Mouse (Mus musculus) fibroblast of lung, adult 2 months (primary cell): ENCODE data around the gene Trim9.

Source experiments
- DNase-seq: peaks from one replicate; pipeline ENCODE4 v3.0.0-alpha.2; 2011; ENCODE audit warnings: low read depth

Trim9 gene

DNA sequence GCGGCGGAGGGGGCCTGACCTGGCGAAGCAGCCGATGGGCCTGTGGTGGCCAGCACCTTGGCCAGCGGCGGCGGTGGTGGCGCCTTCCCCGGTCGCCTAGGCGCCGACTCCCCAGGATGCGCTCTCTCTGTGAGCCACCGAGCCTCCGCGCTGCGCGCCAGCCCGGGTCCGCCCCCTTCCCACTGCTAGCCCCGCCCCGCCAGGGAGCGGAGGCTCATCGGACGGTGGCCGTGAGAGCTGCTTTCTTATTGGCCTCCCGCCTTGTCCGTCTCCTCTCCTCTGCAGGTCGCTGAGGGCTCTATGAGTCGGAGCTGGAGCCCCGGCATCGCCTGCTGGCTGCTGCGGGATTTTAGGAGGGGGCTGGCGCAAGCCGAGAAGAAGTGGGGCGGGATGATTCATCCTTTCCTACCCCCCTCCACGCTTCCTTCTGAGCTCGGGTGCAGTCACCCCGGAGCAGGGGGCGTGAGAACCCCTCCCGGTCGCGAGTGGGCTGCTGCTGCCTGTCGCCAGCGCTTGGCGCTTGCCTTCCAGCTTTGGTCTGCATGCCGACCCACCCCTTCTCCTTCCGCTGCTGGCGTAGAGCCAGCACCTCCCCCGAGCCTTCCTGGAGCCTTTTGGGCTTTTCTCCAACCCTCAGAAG, at the start of gene Trim9:
Gene Trim9 (minus strand): TSS at position 413 of the 640 bp plus-strand sequence.
- DNase-seq: peak; percentile 36

DNA sequence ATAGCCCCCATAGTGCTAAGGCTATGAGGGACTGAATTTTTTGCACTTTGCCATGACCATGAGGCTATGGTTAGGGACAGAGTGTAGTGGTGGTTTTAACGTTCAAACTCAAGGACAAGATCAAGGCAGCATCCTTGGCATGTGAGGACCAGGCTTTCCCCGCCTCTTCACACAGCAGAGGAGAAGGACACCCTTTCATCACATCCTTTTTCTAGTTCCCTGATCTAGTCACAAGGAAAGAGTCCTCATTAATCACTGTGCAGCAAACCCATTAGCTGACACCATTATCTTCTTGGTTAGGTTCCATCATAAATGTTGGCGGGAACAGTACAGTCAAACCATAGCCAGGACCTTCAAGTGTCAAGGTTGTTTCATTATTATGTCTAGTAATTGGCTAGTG, 47.6 kb upstream of the Trim9 start:
- no peak for DNase-seq

DNA sequence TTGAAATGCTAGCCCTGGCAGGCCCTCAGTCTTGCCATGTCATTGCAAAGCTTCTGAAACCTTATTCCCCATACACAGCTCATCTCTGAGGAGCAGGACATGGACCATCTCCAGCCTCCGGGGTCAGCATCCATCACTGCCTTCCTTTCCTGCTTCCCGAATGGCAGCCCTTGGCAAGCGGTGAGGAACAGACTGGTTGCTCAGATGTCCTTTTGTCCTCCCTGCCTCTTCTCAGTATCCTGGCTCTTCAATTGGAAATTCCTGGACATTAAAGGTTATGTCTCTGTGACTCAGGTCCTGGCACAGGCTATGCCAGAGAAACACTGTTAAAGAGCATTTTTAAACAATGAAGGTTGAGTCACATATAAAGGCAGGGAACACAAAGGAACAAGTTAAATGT, 43.8 kb upstream of the Trim9 start:
- no peak for DNase-seq

DNA sequence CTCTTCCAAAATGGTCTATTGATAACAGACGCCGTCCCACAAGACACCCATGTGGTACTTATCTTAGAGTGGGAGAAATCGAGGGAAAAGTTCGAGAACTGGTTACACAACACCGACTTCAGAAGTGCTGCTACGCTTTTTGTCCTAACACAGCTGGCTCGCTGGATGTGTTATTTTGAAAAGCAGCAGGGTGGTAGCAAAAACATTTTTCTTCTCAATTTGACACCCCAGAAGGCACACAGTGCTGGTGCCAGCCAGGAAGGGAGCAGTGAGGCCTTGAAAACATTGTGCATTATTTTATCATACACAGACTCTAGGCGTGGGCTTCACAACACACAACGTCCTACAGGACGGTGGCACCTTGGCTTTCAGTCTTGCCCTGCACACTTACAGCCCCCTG, 27.6 kb upstream of the Trim9 start:
- DNase-seq: no peak

DNA sequence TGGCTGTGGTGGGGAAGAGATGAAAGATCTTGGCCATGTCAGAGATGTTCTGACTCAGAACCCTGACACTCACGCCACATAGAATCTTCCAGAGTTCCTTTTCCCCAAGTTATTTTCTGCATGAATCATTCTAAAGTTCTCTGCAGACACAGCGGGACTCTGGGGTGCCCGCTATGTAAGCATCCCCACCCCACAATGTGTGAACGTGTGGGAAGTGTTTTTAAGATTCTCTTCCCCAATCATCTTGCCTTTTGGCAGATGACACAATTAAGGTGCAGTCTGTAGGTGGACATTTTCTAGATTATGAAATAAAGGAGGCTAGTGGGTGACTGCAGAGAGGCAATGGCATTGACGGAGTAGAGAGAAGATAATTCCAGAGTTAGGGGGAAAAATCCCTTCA, 25.5 kb upstream of the Trim9 start:
- DNase-seq: no peak

DNA sequence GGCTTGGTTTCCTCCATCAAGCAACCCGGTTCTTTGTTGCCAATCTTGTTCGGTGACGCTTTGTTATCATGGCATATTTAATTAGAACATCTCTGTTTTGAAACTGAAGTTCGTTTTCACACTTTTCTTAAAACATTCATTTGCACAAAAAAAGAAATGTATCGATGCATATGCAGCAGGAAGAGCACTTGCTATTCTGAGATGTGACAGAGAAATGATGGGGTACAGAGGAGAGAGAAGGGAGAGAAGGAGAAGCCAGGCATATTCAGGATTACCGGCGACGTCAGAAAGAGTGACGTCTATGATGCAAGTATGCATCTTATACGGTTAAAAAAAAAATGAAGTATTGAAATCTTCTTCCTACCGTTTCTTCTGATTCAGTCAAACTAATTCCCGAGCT, 21.9 kb upstream of the Trim9 start:
- no peak for DNase-seq

DNA sequence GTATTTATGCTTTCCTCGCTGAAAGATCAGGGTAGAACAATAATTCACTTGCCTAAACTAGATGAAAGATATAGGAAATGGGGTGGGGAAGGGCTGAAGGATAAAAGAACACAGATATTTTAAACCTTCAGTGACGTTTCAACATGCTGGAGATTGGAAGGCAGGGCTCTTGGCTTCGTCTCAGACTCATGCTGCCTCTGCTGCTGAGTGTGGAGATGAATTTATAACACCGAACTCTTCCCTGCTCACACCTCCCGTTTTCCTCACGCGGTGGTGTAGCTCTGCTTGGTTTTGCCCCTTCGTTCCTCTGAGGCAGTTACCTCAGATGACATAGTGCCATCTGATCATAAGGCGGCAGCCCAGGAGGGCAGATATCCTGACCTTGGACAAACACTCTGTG, 21.4 kb upstream of the Trim9 start:
- no peak for DNase-seq

DNA sequence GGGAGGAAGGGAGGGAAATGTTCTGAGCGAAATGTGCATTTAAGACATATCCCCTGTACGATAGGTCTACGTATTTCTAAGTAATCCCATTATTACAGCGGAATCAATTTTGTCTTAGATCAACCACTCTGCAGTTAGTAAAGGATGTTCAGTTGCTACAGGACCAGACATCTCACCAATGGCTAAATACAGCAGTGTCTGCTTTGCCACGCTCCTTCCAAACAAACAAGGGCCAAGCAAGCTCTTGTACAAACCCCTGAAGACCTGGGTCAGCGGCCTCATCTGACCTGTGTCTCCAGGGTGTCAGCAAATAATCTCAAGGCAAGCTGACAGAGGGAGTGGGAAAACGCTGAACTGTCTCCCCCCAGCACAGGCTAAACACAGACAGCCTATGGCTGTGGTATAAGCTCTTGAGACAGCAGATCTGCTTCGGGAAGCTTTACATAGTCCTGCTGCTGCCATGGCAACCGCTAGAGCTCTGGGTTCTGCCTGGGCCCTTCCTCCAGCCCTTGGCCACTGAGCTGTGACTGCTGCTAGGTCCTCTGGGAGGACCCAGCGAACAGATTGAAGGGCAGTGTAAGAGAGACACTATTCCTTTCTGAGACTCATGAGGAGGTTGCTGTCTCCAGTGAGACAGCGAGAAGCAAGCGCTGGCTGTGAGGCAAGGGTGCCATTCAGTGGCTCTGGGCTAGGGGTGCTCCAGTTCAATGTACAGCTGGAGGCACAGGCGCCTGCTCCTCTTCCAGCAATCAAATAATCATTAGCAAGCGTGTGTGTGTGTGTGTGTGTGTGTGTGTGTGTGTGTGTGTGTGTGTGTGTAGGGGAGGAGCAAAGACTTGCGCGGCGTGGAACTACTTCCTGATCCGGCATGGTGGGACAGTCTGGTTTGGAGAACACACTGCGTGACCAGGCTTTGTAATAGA, 20.2 kb upstream of the Trim9 start:
- no peak for DNase-seq

DNA sequence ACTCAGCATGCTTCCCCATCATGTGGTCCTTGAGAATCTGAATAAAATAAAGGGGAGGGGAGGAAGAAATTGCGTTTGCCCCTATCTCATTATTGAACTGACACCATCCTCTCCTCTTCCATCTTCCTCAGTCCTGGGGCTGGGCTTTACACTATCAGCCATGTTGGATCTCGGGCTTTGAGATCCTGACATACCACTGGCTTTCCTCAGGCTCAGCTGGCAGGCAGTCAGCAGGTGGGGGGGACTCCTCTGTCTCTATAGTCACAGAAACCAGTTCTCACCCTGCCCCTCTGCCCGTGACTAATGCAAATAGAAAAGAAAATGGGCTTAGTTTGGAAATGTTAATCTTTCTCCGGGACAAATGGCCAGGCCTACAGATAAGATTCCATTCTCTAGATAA, 15.6 kb upstream of the Trim9 start:
- DNase-seq: no peak

DNA sequence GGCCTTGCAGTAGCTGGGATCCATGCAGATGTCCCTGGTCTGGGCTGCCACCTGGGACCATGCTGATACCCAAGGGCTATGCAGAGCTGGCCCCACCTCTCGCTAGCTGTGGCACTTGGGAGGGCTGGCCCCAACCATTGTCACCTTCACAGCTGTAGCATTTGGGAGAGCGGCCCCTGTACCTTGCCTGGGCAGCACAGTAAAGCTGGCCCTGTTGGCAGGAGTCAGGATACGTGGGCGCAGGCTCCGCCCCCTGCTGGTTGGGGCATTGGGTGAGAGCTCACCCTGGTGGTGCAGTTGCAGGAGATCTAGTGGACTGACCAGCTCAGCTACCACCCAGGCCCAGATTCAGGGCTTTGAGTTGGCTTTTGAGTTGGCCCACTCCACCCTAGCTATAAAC, 12.9 kb upstream of the Trim9 start:
- DNase-seq: no peak

DNA sequence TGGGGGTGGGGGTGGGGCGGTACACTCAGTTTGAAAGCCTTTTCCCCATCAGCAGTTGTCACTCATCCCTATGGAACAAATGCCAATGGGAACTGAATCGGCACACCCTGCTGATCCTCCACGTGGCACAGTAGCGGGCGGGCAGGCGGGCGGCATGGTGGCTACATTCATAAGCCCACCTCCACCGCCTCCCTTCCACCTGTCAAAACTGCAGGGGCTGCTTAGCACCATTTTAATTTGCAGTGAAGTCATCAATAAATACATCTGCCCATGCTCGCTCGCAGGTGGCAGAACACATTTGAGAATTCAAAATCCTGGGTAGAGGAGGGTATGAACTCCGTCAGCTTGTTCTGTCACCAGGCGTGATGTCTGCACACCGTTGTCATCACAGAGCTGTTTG, 12.0 kb upstream of the Trim9 start:
- DNase-seq: no peak

DNA sequence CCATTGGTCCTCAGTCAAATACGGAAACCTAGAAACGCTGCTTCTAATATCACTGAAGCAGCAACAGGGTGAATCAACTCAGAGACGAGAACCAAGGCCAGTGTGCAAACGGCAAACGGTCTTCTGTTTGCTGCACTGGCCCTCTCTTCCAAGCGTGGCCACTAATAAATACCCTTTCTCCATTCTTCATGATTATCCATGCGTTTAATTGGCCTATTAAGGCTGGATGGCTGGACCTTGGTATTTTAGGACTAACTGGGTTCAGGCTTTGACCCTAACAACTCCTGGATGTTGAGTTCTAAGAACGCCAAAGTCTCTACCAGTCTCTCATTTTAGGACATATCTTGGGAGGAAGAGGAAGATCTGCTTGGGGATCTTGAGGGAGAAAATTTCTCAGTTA, 7.5 kb upstream of the Trim9 start:
- DNase-seq: no peak

DNA sequence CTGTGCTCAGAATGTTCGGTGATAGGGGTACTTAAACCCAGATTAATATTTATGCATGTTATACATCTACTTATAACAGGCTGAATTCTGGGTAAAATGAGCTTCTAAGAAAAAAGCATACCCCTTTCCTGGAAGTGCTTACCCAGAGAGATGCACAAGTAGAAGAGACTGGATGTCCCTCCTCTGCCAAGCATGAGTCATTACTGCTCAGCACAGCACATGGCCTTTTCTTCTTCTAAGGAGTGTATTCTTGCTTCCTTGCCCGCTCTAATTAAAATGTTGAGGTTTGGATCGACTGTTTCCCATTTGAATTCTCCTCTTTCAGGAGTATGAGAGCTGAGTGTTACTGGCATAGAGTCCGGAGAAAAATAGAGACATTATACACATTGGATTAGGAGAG, 3.1 kb upstream of the Trim9 start:
- no peak for DNase-seq

DNA sequence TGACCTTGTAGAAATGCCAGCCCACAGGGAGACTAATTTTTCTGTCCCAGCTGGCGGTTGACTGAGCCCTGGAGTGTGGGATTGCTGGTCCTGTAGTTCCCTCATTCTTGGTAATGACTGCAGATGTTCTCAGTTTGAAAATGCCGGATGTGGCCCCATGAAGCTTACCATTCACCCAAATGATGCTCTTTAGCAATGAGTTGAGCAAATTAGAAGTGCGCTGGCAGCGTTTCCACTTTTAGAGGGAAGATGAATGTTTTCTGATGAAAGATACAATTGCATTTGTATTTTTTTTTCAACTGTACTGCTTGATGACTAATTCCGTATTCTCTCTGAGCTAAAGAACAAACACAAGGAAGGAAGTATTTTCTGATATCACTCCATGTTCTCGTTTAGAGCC, 2.4 kb upstream of the Trim9 start:
- DNase-seq: no peak

DNA sequence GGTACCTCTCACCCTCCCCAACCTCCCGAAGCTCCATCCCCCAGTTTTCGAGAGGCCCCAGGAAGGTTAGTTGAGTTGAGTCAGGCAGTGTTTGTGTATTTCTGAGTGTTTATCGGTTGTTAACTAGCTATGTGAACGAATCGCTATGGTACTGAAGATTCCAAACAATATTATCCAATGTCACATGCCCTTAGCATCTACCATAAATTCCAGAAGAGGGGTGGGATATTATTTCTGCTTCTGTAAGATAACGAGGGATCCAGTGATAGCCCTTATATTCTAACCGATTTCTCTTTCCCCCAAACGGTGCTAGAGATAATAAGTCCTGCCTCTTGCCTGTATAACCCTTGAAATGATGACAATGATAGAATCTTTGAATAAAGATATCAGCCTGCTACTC, 612 bp upstream of the Trim9 start:
- no peak for DNase-seq

DNA sequence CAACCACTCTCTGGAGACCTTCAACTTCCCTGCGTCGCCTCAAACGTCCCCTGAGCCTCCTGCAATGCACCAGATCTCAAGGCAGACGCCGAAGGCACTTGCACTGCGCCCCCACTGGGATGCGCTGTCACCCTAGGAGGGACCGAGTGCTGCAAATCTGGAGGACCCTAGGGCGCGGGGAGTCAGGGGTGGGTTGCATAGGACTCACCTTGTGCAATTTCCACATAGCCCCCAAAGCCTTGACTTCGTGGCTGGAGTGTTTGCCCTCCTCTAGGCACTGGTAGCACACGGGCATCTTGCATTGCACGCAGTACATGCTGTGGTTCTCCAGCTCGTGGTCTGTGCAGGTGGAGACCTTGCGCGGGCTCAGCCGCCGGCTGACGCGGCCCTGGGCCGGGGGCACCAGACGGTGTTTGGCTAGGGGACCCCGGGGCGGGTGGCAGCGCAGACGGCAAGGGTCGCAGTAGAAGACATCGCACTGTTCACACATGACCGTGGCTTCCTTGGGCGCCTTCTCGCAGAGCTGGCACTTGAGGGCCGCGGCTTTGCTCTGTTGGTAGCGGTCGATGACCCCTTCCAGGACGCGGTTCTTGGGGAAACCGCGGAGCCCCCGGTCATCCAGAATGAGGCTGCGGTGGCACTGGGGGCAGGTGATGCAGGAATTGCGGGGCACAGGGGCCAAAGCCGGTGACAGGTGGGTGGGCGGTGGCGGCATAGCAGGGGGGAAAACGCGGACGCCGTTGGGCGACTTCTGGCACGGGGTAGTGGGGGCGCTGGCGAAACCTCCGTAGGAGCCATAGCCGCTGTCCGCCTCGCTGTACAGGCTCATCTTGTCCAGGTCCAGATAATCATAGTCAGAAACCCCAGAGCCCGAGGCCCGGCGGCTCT, 1.0 kb downstream of the Trim9 start:
- DNase-seq: no peak

DNA sequence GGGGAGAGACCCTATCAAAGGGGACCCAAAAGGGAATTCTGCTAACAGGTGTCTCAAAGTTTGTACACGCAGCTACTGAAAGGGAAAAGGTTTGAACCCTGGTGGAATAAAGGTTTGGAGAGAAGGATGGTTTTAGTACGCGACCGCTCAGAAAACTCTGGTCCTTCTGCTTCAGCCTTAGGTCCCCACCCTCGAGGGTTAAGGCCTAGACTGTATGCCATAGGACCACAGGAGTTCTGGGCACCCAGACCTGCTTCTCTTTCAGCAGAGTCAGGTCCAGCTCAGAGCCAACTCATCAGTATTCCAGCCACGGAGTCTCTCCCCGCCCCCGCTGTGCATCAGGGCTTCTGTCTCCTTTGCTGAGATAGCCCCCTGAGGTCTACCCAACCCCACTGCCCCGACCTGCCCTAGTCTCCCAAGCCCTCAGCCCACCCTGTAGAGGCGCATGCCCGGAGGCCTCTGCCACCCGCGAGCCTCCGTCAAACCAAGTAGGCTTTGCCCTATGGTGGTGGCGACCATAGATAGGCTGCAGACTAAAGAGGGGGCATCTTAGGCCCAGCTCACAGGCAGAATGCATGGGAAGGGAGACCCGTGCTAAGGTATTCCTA, 1.8 kb downstream of the Trim9 start:
- no peak for DNase-seq

DNA sequence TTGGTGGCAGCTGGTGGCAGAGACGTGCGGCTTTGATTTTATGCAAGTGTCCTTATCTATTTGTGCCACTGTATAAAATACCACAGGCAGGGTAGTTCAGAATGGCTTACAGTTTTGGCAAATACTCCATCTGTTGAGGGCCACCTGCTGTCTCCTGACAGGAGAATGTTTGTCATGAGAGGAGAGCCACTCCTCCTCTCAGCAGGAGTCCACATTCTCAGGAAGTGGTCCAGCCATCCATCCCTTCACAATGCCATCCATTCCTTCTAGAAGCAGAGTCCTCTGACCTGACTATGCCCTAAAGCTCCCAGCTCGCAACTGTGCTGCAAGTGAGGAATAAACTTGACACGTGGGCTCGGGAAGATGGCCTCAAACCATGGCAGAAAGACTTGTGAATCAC, 12.2 kb downstream of the Trim9 start:
- DNase-seq: no peak

DNA sequence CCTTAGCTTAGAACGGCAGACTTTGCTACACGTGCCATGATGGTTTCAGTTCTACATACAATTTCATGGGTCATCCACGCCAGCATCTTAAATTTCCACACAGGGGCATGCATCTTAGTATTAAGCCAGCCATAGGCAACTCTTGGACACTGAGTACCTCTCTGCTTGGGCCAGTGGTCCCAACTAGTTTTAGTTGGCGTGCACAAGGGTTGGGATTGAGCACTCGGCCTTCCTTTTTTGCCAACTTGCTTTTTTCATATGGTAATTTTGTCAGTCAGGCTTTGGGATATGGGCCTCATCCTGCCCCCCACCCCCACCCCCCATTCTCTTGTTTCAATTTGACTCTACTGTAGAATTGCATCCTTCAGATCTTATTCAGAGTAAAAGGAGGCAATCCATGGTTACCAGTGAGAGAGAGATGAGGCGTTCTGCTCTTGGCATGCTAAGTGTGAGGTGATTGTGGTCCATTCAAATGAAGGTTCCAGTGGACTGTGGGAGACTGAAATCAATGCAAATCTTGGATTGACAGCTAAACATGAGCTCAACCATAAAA, 14.1 kb downstream of the Trim9 start:
- no peak for DNase-seq

DNA sequence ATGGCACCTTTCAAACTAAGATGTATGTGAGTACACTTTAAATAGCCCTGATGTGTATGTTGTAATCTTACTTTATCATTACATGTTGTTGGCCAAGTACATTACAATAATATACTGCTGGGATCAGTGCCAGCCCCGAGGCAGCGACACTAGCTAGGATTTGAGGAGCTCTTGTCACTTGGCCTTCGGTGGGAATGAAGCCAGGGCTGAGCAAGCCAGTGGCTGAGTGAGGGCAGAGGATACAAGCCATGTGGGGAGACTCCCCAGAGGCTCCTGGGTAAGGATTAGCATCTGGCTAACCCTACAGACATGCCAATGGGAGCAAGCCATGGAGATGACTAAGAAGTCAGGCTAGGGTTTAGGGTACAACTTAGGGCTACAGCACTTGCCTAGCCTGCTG, 18.4 kb downstream of the Trim9 start:
- DNase-seq: no peak

DNA sequence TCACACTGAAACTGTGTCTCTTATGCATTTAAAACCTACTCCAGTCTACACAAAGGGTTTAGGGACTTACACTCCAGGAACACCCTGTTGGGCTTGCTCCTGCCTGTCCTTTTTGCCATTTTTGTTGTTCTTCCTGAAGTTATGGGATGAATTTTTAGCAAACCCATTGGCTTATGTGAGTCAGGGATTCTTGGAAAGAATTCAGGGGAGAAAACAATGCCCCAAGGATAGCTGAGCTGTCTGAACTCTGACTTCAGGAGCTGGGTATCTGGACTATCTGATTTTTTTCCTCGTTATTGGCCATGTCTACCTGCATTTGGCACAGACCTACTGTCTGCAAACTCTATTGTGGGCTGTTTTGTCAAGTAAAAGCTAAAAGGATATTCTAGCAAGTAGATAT, 20.5 kb downstream of the Trim9 start:
- no peak for DNase-seq

DNA sequence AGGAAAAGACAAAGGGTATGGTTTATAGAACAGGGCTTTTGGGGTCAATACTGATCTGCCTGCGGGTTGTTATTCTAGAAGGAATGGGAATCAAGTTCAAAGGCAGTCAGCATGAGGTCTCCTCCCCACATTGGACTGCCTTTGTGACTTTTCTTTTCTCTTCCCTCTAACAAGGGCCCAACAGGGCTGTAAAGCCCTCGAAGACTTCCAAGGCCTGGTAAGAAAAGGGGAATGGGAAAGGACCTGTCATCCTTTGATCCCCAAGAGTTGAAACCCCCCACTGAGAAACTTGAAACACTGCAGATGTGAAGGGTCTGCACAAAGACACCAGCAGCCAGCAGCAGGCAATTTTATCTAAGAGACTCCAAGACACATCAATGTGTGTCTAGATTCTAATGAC, 21.0 kb downstream of the Trim9 start:
- DNase-seq: no peak
